Mouse (Mus musculus): Measurements from ENCODE around the gene Ctrl. TPM values are rescaled to one million over a fixed set of nuclear protein-coding genes. Genes with fewer than 3 reads are reported as not detected.

The Ctrl gene
- total RNA-seq, 4 experiments from 2014 or later = 0.67 to 1.2 (median 0.98) TPM; not detected in 1

GRCm38 (mm10) chr8:105938306-105938669 lies 4.6 kb upstream of the Ctrl start, which contains the start of gene Psmb10:
Gene Psmb10 (minus strand): TSS chr8:105938444.
- DNase-seq (ENCODE audit: low spot score in 2 of 2) = no peak

GRCm38 (mm10) chr8:105937496-105938305 lies 4.0 kb upstream of the Ctrl start:
- DNase-seq (ENCODE audit: low spot score in 2 of 2) = peak in 1 of 2 experiments; percentile 60

GRCm38 (mm10) chr8:105936866-105937475 lies 3.3 kb upstream of the Ctrl start:
- peak; percentile 71 to 92 for DNase-seq (ENCODE audit: low spot score in 2 of 2)

GRCm38 (mm10) chr8:105935863-105936603 lies 2.4 kb upstream of the Ctrl start:
- no peak for DNase-seq (ENCODE audit: low spot score in 2 of 2)

- no peak for DNase-seq (ENCODE audit: low spot score in 2 of 2)
Measured at GRCm38 (mm10) chr8:105935105-105935504, 1.4 kb upstream of the Ctrl start.

GRCm38 (mm10) chr8:105932525-105932924 lies 1.1 kb downstream of the Ctrl start:
- no peak for DNase-seq (ENCODE audit: low spot score in 2 of 2)

- DNase-seq (ENCODE audit: low spot score in 2 of 2) = peak in 1 of 2 experiments; percentile 80
Measured at GRCm38 (mm10) chr8:105931271-105931670, 2.4 kb downstream of the Ctrl start.

- peak in 1 of 2 experiments; percentile 84 for DNase-seq (ENCODE audit: low spot score in 2 of 2)
Measured at GRCm38 (mm10) chr8:105930602-105931001, 3.1 kb downstream of the Ctrl start.

GRCm38 (mm10) chr8:105925123-105925522 lies 8.5 kb downstream of the Ctrl start:
- peak in 1 of 2 experiments; percentile 73 for DNase-seq (ENCODE audit: low spot score in 2 of 2)

GRCm38 (mm10) chr8:105919390-105919789 lies 14.3 kb downstream of the Ctrl start:
- no peak for DNase-seq (ENCODE audit: low spot score in 2 of 2)

- no peak for DNase-seq (ENCODE audit: low spot score in 2 of 2)
Measured at GRCm38 (mm10) chr8:105900941-105901616, 32.6 kb downstream of the Ctrl start.

- DNase-seq (ENCODE audit: low spot score in 2 of 2) = peak; percentile 86 to 90
Measured at GRCm38 (mm10) chr8:105900180-105900940, 33.3 kb downstream of the Ctrl start, which contains the start of gene Pskh1. Gene Pskh1 (plus strand): TSS chr8:105900441.

GRCm38 (mm10) chr8:105897801-105898480 lies 35.7 kb downstream of the Ctrl start:
- no peak for DNase-seq (ENCODE audit: low spot score in 2 of 2)

GRCm38 (mm10) chr8:105893339-105893738 lies 40.3 kb downstream of the Ctrl start, which contains the start of gene Nrn1l:
Gene Nrn1l (plus strand): TSS chr8:105893567.
- DNase-seq (ENCODE audit: low spot score in 2 of 2) = peak; percentile 59 to 88

GRCm38 (mm10) chr8:105892432-105892831 lies 41.2 kb downstream of the Ctrl start:
- no peak for DNase-seq (ENCODE audit: low spot score in 2 of 2)

- DNase-seq (ENCODE audit: low spot score in 2 of 2) = no peak
Measured at GRCm38 (mm10) chr8:105890870-105891269, 42.8 kb downstream of the Ctrl start.

GRCm38 (mm10) chr8:105889756-105890465 lies 43.8 kb downstream of the Ctrl start:
- DNase-seq (ENCODE audit: low spot score in 2 of 2) = no peak
